8 mouse cellular contexts compared by ENCODE assay signal in genomic region chr6:11283990-11284389, GRCm38 (mm10).
A peak's percentile ranks its signal among the peaks of the same experiment; 100 is the strongest.
DNase-seq lines count a peak whose midpoint lies in the region; ATAC-seq and TF ChIP-seq lines count a peak whose summit lies in the region.

No protein-coding gene starts in this region.

- no peaks in the 10 kb centered on the region for H3K79me2 ChIP-seq in heart, adult 2 months (replicated peaks; ENCODE audit: control insufficient read depth, insufficient read depth, low read length)

- H3K4me2 ChIP-seq in midbrain, embryonic 12.5 days (replicated peaks), result no peak overlapping the region

- TF ChIP-seq POLR2A in heart, adult 2 months (IDR thresholded peaks at IDR 0.05; ENCODE audit: insufficient read depth, low read depth, low read length), result no peak
- TF ChIP-seq POLR2A in cortical plate, adult 2 months (IDR thresholded peaks at IDR 0.05; ENCODE audit: extremely low read depth, insufficient read depth, low read length), result no peak

- ATAC-seq in midbrain, embryonic 12.5 days (ENCODE audit: low FRiP score, low read depth), result 0 out of 2 replicates have a peak, but pooled peaks have one; percentile 52
- ATAC-seq in CD4-positive, CD25-positive, alpha-beta regulatory T cell, adult 4 months, result no peak

- no peak for DNase-seq in heart, adult 2 months
- no peak for DNase-seq in heart, postnatal 36 days
- DNase-seq in midbrain, embryonic 10.5 days (ENCODE audit: low spot score), result no peak
- peak; percentile 16 for DNase-seq in mesoderm, embryonic 11.5 days (ENCODE audit: low read depth, low spot score)
- no peak for DNase-seq in heart, postnatal 25 days (ENCODE audit: low spot score)

- H3K36me3 ChIP-seq in heart, adult 2 months (ENCODE audit: control insufficient read depth, insufficient read depth, low read length), result no peaks in the 10 kb centered on the region
- H3K36me3 ChIP-seq in midbrain, embryonic 12.5 days, result no peaks in the 10 kb centered on the region
- H3K36me3 ChIP-seq in midbrain, embryonic 10.5 days, result no peaks in the 10 kb centered on the region

- no peaks in the 10 kb centered on the region for H3K9me3 ChIP-seq in midbrain, embryonic 12.5 days
- H3K9me3 ChIP-seq in midbrain, embryonic 10.5 days (replicated peaks), result no peaks in the 10 kb centered on the region

- H3K27ac ChIP-seq in heart, adult 2 months, result no peak overlapping the region
- no peak overlapping the region for H3K27ac ChIP-seq in midbrain, embryonic 12.5 days (replicated peaks)
- H3K27ac ChIP-seq in midbrain, embryonic 10.5 days (replicated peaks), result no peak overlapping the region
- H3K27ac ChIP-seq in cortical plate, adult 2 months (ENCODE audit: insufficient read depth, low read length), result no peak overlapping the region

- no peaks in the 10 kb centered on the region for H3K27me3 ChIP-seq in heart, adult 2 months (ENCODE audit: control insufficient read depth, insufficient read depth, low read length)
- no peaks in the 10 kb centered on the region for H3K27me3 ChIP-seq in midbrain, embryonic 12.5 days
- H3K27me3 ChIP-seq in midbrain, embryonic 10.5 days (ENCODE audit: low read depth, poor library complexity, severe bottlenecking), result no peaks in the 10 kb centered on the region

- intact Hi-C loops in heart, adult 2 months (cut with DNase I), result no loop called here
- intact Hi-C loops in heart, postnatal 36 days (cut with DNase I), result no loop called here
- intact Hi-C loops in heart, postnatal 25 days (cut with DNase I), result no loop called here

- H3K9ac ChIP-seq in heart, adult 2 months (ENCODE audit: low read depth, low read length), result no peak overlapping the region
- H3K9ac ChIP-seq in midbrain, embryonic 12.5 days (replicated peaks), result no peak overlapping the region

- 0% methylated on average over 2 of the region's 2 CpGs for WGBS in heart, adult 2 months
- 0% methylated on average over 2 of the region's 2 CpGs for WGBS in midbrain, embryonic 12.5 days
- 2% methylated on average over 2 of the region's 2 CpGs for WGBS in midbrain, embryonic 10.5 days

- TF ChIP-seq CTCF in heart, adult 2 months (IDR thresholded peaks at IDR 0.05), result peak; percentile 70
- TF ChIP-seq CTCF in cortical plate, adult 2 months (IDR thresholded peaks at IDR 0.05; ENCODE audit: extremely low read depth, insufficient read depth, low read length), result peak; percentile 35; the same call in 1 of the 2 replicates

- no peaks in the 10 kb centered on the region for H3K4me1 ChIP-seq in heart, adult 2 months (ENCODE audit: control insufficient read depth, insufficient read depth, low read length)
- H3K4me1 ChIP-seq in midbrain, embryonic 12.5 days, result no peaks in the 10 kb centered on the region
- H3K4me1 ChIP-seq in midbrain, embryonic 10.5 days, result no peaks in the 10 kb centered on the region
- no peaks in the 10 kb centered on the region for H3K4me1 ChIP-seq in cortical plate, adult 2 months (ENCODE audit: control insufficient read depth, insufficient read depth, low read length)

- no peak for TF ChIP-seq EP300 in heart, adult 2 months (IDR thresholded peaks at IDR 0.05; ENCODE audit: insufficient read depth, low read depth, low read length)

- H3K4me3 ChIP-seq in heart, adult 2 months, result no peak overlapping the region
- no peak overlapping the region for H3K4me3 ChIP-seq in midbrain, embryonic 12.5 days
- no peak overlapping the region for H3K4me3 ChIP-seq in midbrain, embryonic 10.5 days
- no peak overlapping the region for H3K4me3 ChIP-seq in cortical plate, adult 2 months (ENCODE audit: insufficient read depth, low read length)
